Mouse (Mus musculus) intestine, embryonic 15.5 days (tissue): ENCODE results near the gene Mrps30. TPM values are rescaled to one million over a fixed set of nuclear protein-coding genes. Genes with fewer than 3 reads are reported as not detected.
"Not testable (repeated sequence)": the region's sequence is repeated elsewhere in the genome, so short reads cannot be mapped to it uniquely, and the experiment has no call there.

Experiments used
- ATAC-seq: fragments of 200-750 bp; cut with Nextera tagmentation; 2 replicates; pipeline ENCODE4 v1.8.0; 2017; ENCODE audit warnings: moderate TSS enrichment, moderate library complexity
- H3K27ac ChIP-seq: fragments of 300-500 bp; sonication (generic); 2 replicates; pipeline ENCODE4 v1.5.1; 2015; ENCODE audit warnings: mild to moderate bottlenecking, inconsistent platforms
- H3K27me3 ChIP-seq: fragments of 300-500 bp; sonication (generic); replicated peaks from 2 replicates; pipeline ENCODE4 v1.6.1; 2015; ENCODE audit warnings: inconsistent platforms
- H3K36me3 ChIP-seq: fragments of 300-500 bp; sonication (generic); 2 replicates; pipeline ENCODE4 v1.6.1; 2015; ENCODE audit warnings: inconsistent platforms
- H3K4me1 ChIP-seq: fragments of 300-500 bp; sonication (generic); replicated peaks from 2 replicates; pipeline ENCODE4 v1.6.1; 2015; ENCODE audit warnings: inconsistent platforms
- H3K4me2 ChIP-seq: fragments of 300-500 bp; sonication (generic); replicated peaks from 2 replicates; pipeline ENCODE4 v1.6.1; 2015; ENCODE audit warnings: mild to moderate bottlenecking, inconsistent platforms
- H3K4me3 ChIP-seq: fragments of 300-500 bp; sonication (generic); replicated peaks from 2 replicates; pipeline ENCODE4 v1.5.1; 2015; ENCODE audit warnings: inconsistent platforms
- H3K9ac ChIP-seq: fragments of 300-500 bp; sonication (generic); 2 replicates; pipeline ENCODE4 v1.6.1; 2015; ENCODE audit warnings: inconsistent platforms
- H3K9me3 ChIP-seq: fragments of 300-500 bp; sonication (generic); 2 replicates; pipeline ENCODE4 v1.6.1; 2016; ENCODE audit warnings: inconsistent platforms
- WGBS: fragments of 180-500 bp; shearing (Covaris S2); methylation state at CpG from one replicate; pipeline ENCODE4 v1.1.7; 2015; 5-methylcytosine and 5-hydroxymethylcytosine counted together
- polyA plus RNA-seq: library from polyadenylated mRNA; unstranded; fragments of >200 nt; fragmentation: Nextera tagmentation; extraction: Ambion mirVana; gene quantifications from 2 replicates; pipeline ENCODE4 v1.2.1, GENCODE M21; 2015

The Mrps30 gene
- polyA plus RNA-seq, result 34.5 and 36.6 TPM in 2 replicates

GRCm38 (mm10) chr13:118386511-118387447, at the start of gene Mrps30, which contains the start of gene B430218F22Rik:
Gene Mrps30 (minus strand): TSS chr13:118387252.
Gene B430218F22Rik (plus strand): TSS chr13:118386630.
- peak; percentile 98 for ATAC-seq
- H3K9me3 ChIP-seq, result no peaks in the 10 kb centered on the region
- under 1% methylated on average over 93 of the region's 93 CpGs for WGBS
- no peaks in the 10 kb centered on the region for H3K27me3 ChIP-seq
- H3K4me2 ChIP-seq, result peak within 1 kb of the TSS; percentile 73
- H3K36me3 ChIP-seq, result peaks cover 11% of the 10 kb centered on the region
- no peaks in the 10 kb centered on the region for H3K4me1 ChIP-seq
- H3K9ac ChIP-seq, result peak within 1 kb of the TSS; percentile 74
- peak within 1 kb of the TSS; percentile 85 for H3K4me3 ChIP-seq
- H3K27ac ChIP-seq, result peak within 1 kb of the TSS; percentile 72

GRCm38 (mm10) chr13:118420847-118421246, 33.8 kb upstream of the Mrps30 start:
- no peaks in the 10 kb centered on the region for H3K36me3 ChIP-seq
- H3K27ac ChIP-seq, result no peak overlapping the region
- no peak overlapping the region for H3K4me3 ChIP-seq
- no peaks in the 10 kb centered on the region for H3K9me3 ChIP-seq
- H3K4me1 ChIP-seq, result no peaks in the 10 kb centered on the region
- H3K4me2 ChIP-seq, result no peak overlapping the region
- ATAC-seq, result no peak
- WGBS, result 74% methylated on average over 1 of the region's 1 CpGs
- H3K9ac ChIP-seq, result no peak overlapping the region
- no peaks in the 10 kb centered on the region for H3K27me3 ChIP-seq

- WGBS, result 80% methylated on average over 1 of the region's 1 CpGs
- ATAC-seq, result no peak
- no peaks in the 10 kb centered on the region for H3K4me1 ChIP-seq
Observed at GRCm38 (mm10) chr13:118420408-118420807, 33.4 kb upstream of the Mrps30 start.

GRCm38 (mm10) chr13:118418163-118418562, 31.1 kb upstream of the Mrps30 start:
- H3K36me3 ChIP-seq, result no peaks in the 10 kb centered on the region
- no peaks in the 10 kb centered on the region for H3K4me1 ChIP-seq
- no peak overlapping the region for H3K9ac ChIP-seq
- WGBS, result 36% methylated on average over 4 of the region's 4 CpGs
- no peaks in the 10 kb centered on the region for H3K27me3 ChIP-seq
- H3K4me2 ChIP-seq, result no peak overlapping the region
- ATAC-seq, result no peak
- H3K4me3 ChIP-seq, result no peak overlapping the region
- H3K27ac ChIP-seq, result no peak overlapping the region
- H3K9me3 ChIP-seq, result no peaks in the 10 kb centered on the region

More at GRCm38 (mm10) chr13:118420408-118420807, 33.4 kb upstream of the Mrps30 start:
- no peak overlapping the region for H3K9ac ChIP-seq
- H3K9me3 ChIP-seq, result no peaks in the 10 kb centered on the region
- H3K4me3 ChIP-seq, result no peak overlapping the region
- no peak overlapping the region for H3K27ac ChIP-seq
- H3K36me3 ChIP-seq, result no peaks in the 10 kb centered on the region
- no peaks in the 10 kb centered on the region for H3K27me3 ChIP-seq
- no peak overlapping the region for H3K4me2 ChIP-seq

GRCm38 (mm10) chr13:118411297-118411992, 24.4 kb upstream of the Mrps30 start:
- WGBS, result 55% methylated on average over 6 of the region's 6 CpGs
- Histone ChIP-seq H3K4me1 (no peaks in the 10 kb centered on the region), H3K27me3 (no peaks in the 10 kb centered on the region), H3K9me3 (no peaks in the 10 kb centered on the region), H3K27ac (no peak overlapping the region), H3K4me2 (no peak overlapping the region), H3K9ac (no peak overlapping the region), H3K4me3 (no peak overlapping the region), H3K36me3 (no peaks in the 10 kb centered on the region)
- peak; percentile 91 for ATAC-seq

- H3K9me3 ChIP-seq, result no peaks in the 10 kb centered on the region
- no peak for ATAC-seq
- no peaks in the 10 kb centered on the region for H3K4me1 ChIP-seq
- H3K27me3 ChIP-seq, result no peaks in the 10 kb centered on the region
- no peak overlapping the region for H3K4me2 ChIP-seq
- no peaks in the 10 kb centered on the region for H3K36me3 ChIP-seq
- no peak overlapping the region for H3K9ac ChIP-seq
- H3K4me3 ChIP-seq, result no peak overlapping the region
- no peak overlapping the region for H3K27ac ChIP-seq
Observed at GRCm38 (mm10) chr13:118403544-118403943, 16.5 kb upstream of the Mrps30 start.

- H3K27me3 ChIP-seq, result no peaks in the 10 kb centered on the region
- no peaks in the 10 kb centered on the region for H3K9me3 ChIP-seq
- H3K27ac ChIP-seq, result no peak overlapping the region
- H3K4me1 ChIP-seq, result no peaks in the 10 kb centered on the region
- no peak overlapping the region for H3K4me3 ChIP-seq
- H3K9ac ChIP-seq, result no peak overlapping the region
- no peak for ATAC-seq
- WGBS, result 76% methylated on average over 6 of the region's 6 CpGs
- no peaks in the 10 kb centered on the region for H3K36me3 ChIP-seq
- no peak overlapping the region for H3K4me2 ChIP-seq
Observed at GRCm38 (mm10) chr13:118400340-118400739, 13.3 kb upstream of the Mrps30 start.

- no peaks in the 10 kb centered on the region for H3K27me3 ChIP-seq
- no peak for ATAC-seq
- 87% methylated on average over 3 of the region's 3 CpGs for WGBS
- no peak overlapping the region for H3K27ac ChIP-seq
- no peaks in the 10 kb centered on the region for H3K36me3 ChIP-seq
- no peak overlapping the region for H3K4me3 ChIP-seq
- no peaks in the 10 kb centered on the region for H3K4me1 ChIP-seq
- no peaks in the 10 kb centered on the region for H3K9me3 ChIP-seq
- no peak overlapping the region for H3K4me2 ChIP-seq
- no peak overlapping the region for H3K9ac ChIP-seq
Observed at GRCm38 (mm10) chr13:118395803-118396202, 8.8 kb upstream of the Mrps30 start.

GRCm38 (mm10) chr13:118387448-118387801, 373 bp upstream of the Mrps30 start:
- not testable (repeated sequence) for H3K36me3 ChIP-seq, H3K4me1 ChIP-seq, H3K9ac ChIP-seq, H3K9me3 ChIP-seq, H3K27ac ChIP-seq, H3K27me3 ChIP-seq
- peak; percentile 66 for ATAC-seq
- peak overlapping the region; percentile 85 for H3K4me3 ChIP-seq
- 10% methylated on average over 10 of the region's 10 CpGs for whole genome bisulfite sequencing
- peak overlapping the region; percentile 51 for H3K4me2 ChIP-seq

GRCm38 (mm10) chr13:118380381-118380780, 6.7 kb downstream of the Mrps30 start:
- H3K27ac ChIP-seq, result no peak overlapping the region
- no peaks in the 10 kb centered on the region for H3K4me1 ChIP-seq
- H3K4me3 ChIP-seq, result no peak overlapping the region
- H3K4me2 ChIP-seq, result no peak overlapping the region
- no peak for ATAC-seq
- H3K36me3 ChIP-seq, result peaks cover 16% of the 10 kb centered on the region
- WGBS, result 56% methylated on average over 10 of the region's 10 CpGs
- no peaks in the 10 kb centered on the region for H3K27me3 ChIP-seq
- no peak overlapping the region for H3K9ac ChIP-seq
- H3K9me3 ChIP-seq, result no peaks in the 10 kb centered on the region

GRCm38 (mm10) chr13:118379155-118379554, 7.9 kb downstream of the Mrps30 start:
- Histone ChIP-seq H3K27me3 (no peaks in the 10 kb centered on the region), H3K9me3 (no peaks in the 10 kb centered on the region), H3K36me3 (peaks cover 15% of the 10 kb centered on the region), H3K4me2 (no peak overlapping the region), H3K27ac (no peak overlapping the region), H3K4me1 (no peaks in the 10 kb centered on the region), H3K4me3 (no peak overlapping the region), H3K9ac (no peak overlapping the region)
- ATAC-seq, result peak; percentile 57; the same call in 1 of the 2 replicates
- WGBS, result 70% methylated on average over 1 of the region's 1 CpGs

GRCm38 (mm10) chr13:118372871-118373270, 14.2 kb downstream of the Mrps30 start:
- no peak for ATAC-seq
- Histone ChIP-seq H3K9me3 (no peaks in the 10 kb centered on the region), H3K27me3 (no peaks in the 10 kb centered on the region), H3K4me3 (no peak overlapping the region), H3K4me1 (no peaks in the 10 kb centered on the region), H3K9ac (no peak overlapping the region), H3K36me3 (0 out of 2 replicates have a peak, but pooled peaks cover 6% of the 10 kb centered on the region), H3K27ac (no peak overlapping the region), H3K4me2 (no peak overlapping the region)
- 69% methylated on average over 4 of the region's 4 CpGs for WGBS
